Mouse (Mus musculus) frontal cortex, postnatal 36 days (tissue): ENCODE measurements at regions not wholly inside any gene's neighbourhood (a gene's known extent, or its start where the extent isn't known, plus 50 kb on each side); places are given as distances from the start of the nearest gene placed in this dataset.

Source experiments
- DNase-seq, 2 experiments: peaks; one replicate each; pipeline ENCODE4 v3.0.0; 2022; ENCODE audit warnings: low spot score in 2 of 2

- peak; percentile 29 to 68 for DNase-seq
Measured at GRCm38 (mm10) chr11:112209414-112209813, 572.6 kb upstream of the Sox9 start.

- DNase-seq = no peak
Measured at GRCm38 (mm10) chr11:112219046-112219720, 562.8 kb upstream of the Sox9 start.

GRCm38 (mm10) chr11:112234492-112235116 is 547.4 kb upstream of the Sox9 start:
- no peak for DNase-seq

DNA sequence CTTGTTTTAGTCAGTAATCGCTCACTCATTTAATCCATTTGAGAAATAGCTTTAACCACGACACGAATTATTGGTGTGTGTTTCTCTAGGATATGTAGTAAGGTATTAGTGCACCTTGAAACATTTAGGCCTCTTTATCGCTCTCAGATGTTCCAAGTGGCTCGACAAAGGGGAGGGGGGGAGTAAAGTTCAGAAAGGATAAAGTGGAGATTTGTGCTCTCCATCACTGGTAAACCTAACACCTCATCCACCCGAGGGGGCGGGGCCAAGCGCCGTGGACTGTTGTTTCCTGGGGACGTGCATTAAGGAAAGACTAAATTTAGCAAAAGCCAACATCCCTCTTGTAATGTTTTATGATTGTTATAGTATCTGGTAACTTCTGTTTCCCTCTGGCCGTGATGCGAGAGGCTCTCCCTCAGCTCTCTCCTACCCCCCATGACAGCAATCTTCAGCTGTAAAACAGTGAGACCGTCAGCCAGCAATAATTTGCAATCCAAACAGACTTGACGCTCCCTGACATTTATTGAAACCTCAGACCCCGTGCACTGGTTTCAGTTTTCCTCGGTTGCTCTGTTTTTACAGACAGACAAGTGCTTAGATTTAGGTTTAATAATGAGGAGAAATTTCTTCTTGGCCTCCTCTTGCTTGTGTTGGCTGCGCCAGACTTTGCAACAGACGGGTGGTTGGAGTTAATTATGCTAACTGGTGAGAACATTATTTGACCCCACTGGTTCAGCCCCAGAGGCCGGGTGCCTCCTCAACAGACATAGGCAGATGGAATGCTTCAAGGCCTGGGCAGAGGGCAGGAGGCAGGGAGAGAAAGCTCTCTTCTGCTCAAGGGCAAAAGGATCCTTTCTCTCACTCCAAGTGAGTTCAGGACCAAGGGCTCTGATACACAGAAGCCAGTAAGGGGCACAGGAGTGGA is 542.8 kb upstream of the Sox9 start:
- DNase-seq = no peak

DNA sequence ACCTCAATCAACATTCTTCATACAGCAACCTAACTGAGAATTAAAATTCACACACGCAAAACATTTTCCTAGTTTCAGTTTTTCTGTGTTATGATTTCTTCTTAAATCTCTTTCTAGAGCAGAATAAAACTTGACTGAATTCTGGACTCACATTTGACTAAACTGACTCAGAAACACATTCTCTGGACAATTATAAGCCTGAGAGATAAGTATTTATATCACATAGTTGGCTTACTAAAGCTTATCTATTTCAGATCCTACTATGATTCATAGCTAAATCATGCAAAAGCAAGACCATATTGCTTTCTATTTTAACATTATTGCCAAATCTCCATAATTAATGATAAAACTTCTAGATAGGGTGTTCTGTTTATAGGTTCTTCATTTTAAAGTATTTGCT is 529.5 kb upstream of the Sox9 start:
- no peak for DNase-seq

GRCm38 (mm10) chr11:112253061-112253460 is 529.0 kb upstream of the Sox9 start:
- no peak for DNase-seq

GRCm38 (mm10) chr11:112256326-112256725 is 525.7 kb upstream of the Sox9 start:
- DNase-seq = no peak

GRCm38 (mm10) chr11:112264077-112264476 is 517.9 kb upstream of the Sox9 start:
- DNase-seq = no peak

DNA sequence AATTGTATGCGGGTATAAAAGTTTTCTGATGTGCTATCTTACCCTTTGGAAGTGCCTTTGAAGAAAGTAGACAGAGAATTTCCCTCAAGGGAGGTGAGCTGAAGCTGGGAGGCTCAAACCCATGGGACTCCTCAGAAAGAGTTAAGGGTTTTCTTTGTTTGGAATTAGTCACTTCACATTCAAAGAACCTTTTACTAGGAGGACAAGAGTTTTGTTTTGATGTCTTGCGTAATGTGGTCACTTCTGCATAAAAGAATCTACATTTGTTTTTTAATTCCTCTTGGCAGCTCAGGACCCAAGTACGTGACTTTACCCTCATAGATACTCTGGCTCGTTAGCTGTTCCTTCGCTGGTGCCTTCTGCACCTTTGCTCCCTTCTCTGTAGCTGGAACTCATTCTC is 511.1 kb upstream of the Sox9 start:
- DNase-seq = no peak

- no peak for DNase-seq
Measured at GRCm38 (mm10) chr11:112278566-112278965, 503.5 kb upstream of the Sox9 start.

DNA sequence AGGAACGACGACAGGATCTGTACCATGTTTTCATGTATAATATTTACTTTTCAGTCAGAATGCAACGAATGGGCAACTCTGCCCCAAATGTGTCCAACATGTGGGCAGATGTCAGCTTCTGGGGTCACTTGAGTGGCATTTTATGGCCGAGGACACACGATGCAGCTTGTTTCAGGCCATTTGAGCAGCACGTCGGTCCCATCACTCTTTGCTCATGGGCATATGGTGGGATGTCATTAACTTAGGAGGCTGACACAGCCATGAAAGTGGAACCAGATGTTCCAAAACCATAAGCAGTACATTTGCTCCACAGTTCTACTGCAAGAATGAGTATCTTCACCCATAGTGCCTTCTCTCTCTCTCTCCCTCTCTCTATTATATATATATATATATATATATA is 499.1 kb upstream of the Sox9 start:
- DNase-seq = no peak

- peak; percentile 20 to 65 for DNase-seq
Measured at GRCm38 (mm10) chr11:112298901-112299341, 483.1 kb upstream of the Sox9 start.

- DNase-seq = no peak
Measured at GRCm38 (mm10) chr11:112303091-112303490, 478.9 kb upstream of the Sox9 start.

DNA sequence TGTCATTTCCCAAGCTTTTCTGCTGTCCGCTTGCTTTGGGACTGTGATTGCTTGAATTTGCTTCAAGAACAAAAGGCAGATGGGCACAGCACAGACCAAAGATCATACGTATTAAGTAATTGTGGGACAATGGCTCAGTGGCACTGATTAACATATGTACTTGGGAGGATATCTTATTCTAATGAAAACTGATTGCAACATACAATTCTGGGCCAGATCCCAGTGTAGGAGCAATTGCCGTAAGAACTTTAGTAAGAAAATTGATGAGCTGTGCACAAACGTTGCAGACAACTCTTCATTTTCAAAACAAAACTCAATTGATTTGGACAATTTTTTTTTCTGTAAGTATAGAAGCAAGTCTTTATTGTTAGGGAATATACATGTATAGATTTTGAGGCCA is 456.2 kb upstream of the Sox9 start:
- no peak for DNase-seq

DNA sequence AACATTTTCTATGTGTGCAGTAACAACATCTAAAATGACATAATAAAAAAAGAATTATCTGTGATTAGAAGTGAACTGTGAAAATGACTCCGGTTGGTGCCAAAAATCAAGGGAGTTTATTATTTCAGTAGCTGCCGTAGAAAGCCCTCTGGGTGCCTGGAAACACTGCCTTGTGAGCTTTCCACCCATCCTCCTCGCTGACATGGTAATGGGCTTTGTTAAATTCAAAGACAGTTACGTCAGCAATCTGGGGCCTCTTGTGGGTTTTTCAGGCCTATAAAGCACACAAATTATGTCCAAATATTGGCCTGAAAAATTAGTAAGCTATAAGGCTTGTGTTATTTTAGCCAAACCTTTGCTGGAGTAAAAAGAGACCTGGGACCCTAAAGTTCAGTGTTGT is 454.4 kb upstream of the Sox9 start:
- DNase-seq = no peak

GRCm38 (mm10) chr11:112345133-112345532 is 436.9 kb upstream of the Sox9 start:
- no peak for DNase-seq

DNA sequence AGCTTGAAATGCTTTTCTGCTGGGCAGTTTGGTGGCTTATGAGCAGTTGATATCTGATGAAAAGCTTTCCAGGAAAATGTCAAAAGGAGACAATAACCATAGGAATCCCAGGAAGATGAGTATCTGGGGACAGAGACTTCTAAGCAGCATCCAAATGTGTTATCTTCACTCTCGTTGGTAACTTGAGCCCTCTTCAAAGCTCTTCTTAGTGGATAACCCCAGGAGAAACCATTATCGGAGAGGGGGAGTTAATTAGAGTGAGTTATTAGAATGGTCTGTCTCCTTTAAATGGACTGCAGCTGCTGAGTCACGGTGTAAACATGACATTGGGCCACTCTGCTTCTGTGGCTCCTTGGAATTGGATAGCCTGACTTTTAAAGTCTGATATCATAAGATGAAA is 436.4 kb upstream of the Sox9 start:
- DNase-seq = no peak

GRCm38 (mm10) chr11:112346089-112346488 is 435.9 kb upstream of the Sox9 start:
- no peak for DNase-seq

DNA sequence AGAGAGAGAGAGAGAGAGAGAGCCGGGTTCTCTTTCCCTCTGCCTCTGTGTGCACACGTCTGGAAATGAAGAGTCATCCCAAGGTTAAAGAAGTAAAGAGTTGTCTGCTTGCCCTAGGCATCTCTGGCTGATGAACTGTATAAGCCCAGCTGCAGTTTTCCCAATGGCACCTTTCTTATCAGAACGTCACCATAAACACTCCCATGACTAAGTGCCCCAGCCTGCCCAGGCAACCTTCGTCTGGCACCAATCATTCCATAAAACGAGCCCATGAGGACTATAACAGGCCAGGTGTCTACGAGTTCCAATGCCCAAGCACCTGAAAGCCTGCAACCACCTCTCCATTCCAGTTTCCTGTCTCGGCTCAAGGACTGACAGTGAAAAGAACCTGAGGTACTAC is 435.5 kb upstream of the Sox9 start:
- no peak for DNase-seq

DNA sequence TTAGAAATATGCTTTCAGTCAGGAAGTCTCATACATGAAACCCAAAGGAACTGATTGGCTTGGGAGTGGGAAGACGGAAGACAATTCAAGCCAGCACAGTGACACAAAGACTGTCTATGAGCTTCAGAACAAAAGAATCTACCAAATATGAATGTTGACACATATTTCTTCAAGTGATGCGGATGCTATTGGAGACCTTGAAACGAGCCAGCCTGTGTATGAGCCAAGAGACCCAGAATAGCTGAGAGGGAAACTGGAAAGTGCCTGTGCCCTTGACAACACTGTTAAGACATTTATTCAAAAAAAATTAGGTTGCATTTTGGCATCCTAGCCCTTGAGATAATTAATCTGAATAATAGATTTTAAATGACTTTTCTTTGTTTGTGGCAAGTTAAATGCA is 426.7 kb upstream of the Sox9 start:
- DNase-seq = no peak

DNA sequence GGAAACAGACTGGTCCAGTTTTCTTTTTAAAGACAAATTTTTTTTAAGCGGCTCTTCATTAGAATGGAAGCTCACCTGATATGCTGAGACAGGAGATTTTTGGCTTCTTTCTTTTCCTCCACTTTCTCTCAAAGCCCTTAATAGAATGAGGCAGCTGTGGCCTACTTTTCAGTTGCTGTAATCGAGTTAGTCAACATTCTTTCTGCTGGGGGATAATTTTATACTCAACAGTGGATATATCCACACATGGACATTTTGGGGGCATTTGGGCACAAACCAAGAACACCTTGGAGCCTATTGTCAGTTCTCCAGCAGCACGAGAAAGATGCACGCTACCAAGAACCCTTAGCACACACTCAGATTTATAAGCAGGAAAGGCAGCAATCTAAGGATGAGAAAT is 415.3 kb upstream of the Sox9 start:
- DNase-seq = peak in 1 of 2 experiments; percentile 4

GRCm38 (mm10) chr11:112370941-112371340 is 411.1 kb upstream of the Sox9 start:
- DNase-seq = no peak

DNA sequence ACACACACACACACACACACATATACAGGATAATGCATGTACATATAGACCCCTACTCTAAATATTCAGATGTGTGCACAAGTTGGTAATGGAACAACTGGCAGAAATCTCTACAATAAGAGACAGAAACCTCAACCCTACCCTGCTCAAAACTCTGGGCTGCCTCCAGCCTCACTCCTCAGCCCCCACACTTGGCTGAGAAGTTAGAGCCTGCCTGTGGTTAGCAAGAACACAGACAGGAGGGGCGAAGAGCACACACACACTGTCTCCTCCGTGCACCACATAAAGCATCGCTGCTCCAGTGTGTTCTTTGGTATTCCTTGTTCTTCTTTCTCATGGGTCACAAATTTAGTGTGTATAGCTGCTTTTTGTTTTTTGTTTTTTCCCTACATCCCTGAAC is 382.0 kb upstream of the Sox9 start:
- peak; percentile 3 to 26 for DNase-seq
